Mouse (Mus musculus): ENCODE measurements around the gene Ikzf3.

- TF ChIP-seq CTCF (IDR thresholded peaks at IDR 0.05; ENCODE audit: control insufficient read depth, insufficient read depth, low read length) (no peak), POLR2A (IDR thresholded peaks at IDR 0.05; ENCODE audit: borderline replicate concordance, control insufficient read depth, low read depth, low read length) (no peak)
Observed at GRCm38 (mm10) chr11:98537480-98538034, 8.3 kb downstream of the Ikzf3 start.

Measured in bone marrow, adult 2 months (tissue).